Mouse (Mus musculus) C2C12 (cell line): ENCODE results near the gene Ccdc27.

Experiments used
- MAX ChIP-seq: IDR thresholded peaks from one replicate; pipeline ENCODE4 v1.6.1; 2011; ENCODE audit warnings: mild to moderate bottlenecking, control low read depth
- USF1 ChIP-seq: IDR thresholded peaks from one replicate; pipeline ENCODE4 v1.6.1; 2011; ENCODE audit warnings: low read depth, mild to moderate bottlenecking, control low read depth, moderate library complexity

DNA sequence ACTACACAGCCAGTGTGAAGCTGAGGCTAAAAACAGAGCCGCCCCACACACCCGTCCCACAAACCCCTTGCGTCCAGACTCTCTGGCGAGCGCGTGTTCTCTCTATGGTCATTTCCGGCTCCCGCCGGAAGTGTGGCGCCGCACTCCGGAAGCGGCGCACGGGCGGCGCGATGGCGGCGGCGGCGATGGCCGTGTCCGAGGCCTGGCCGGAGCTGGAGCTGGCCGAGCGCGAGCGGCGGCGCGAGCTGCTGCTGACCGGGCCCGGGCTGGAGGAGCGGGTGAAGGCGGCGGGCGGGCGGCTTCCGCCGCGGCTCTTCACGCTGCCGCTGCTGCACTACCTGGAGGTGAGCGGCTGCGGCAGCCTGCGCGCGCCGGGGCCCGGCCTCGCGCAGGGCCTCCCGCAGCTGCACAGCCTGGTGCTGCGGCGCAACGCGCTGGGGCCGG lies 30.8 kb downstream of the Ccdc27 start, which contains the start of gene Lrrc47:
- no peak for TF ChIP-seq USF1
- TF ChIP-seq MAX, result peak; percentile 80
